Mouse (Mus musculus): ENCODE results near the gene Tsga8. TPM values are rescaled to one million over a fixed set of nuclear protein-coding genes. Genes with fewer than 3 reads are reported as not detected.

Gene Tsga8
- polyA plus RNA-seq (2021; fragmentation: Nextera tagmentation) = not detected in 2 replicates
- long read RNA-seq, experiment 1 = 0 reads
- long read RNA-seq, experiment 2 = 0 reads

DNA sequence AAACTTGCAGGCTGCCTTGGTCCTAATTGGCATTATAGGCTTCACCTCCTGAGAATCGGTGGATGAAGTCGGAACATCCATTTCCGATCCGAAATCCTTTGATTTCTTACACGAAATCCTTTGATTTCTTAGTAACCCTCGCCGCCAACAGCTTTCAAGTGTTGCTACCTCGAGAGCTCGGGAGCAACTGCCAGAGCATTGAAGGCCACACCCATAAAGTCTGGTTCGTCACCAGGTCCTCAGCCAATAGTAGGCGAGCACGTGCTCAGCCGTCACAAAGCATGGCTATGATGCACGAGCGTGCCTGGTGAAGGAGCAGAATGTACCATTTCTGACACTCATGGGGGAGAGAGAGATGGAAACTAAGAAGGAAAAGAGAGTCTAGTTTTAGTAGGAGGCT lies at the start of gene Tsga8:
Gene Tsga8, minus strand, starts transcription at position 327 of the 400 bp plus-strand sequence.

